Mouse (Mus musculus) gastrocnemius, adult 8-10 months (tissue): ENCODE data around the gene Dscaml1. TPM values are rescaled to one million over a fixed set of nuclear protein-coding genes. Genes with fewer than 3 reads are reported as not detected.

Experiments used
- DNase-seq, 2 experiments: peaks; one replicate each; pipeline ENCODE4 v3.0.0; 2022; ENCODE audit warnings: low spot score in 2 of 2
- total RNA-seq, 4 experiments: library from RNA; stranded (reverse); gene quantifications; 2 replicates each; pipeline ENCODE4 v1.2.4; 2022

The Dscaml1 gene
- total RNA-seq, 4 experiments from 2014 or later, result not detected

- no peak for DNase-seq
Measured at GRCm38 (mm10) chr9:45454032-45454431, 27.6 kb downstream of the Dscaml1 start.

GRCm38 (mm10) chr9:45454889-45455610 is 28.6 kb downstream of the Dscaml1 start:
- no peak for DNase-seq

GRCm38 (mm10) chr9:45457200-45457599 is 30.8 kb downstream of the Dscaml1 start:
- DNase-seq, result no peak

GRCm38 (mm10) chr9:45458363-45458762 is 31.9 kb downstream of the Dscaml1 start:
- DNase-seq, result no peak

GRCm38 (mm10) chr9:45465396-45466019 is 39.1 kb downstream of the Dscaml1 start:
- DNase-seq, result no peak

GRCm38 (mm10) chr9:45468235-45468634 is 41.8 kb downstream of the Dscaml1 start:
- no peak for DNase-seq

- DNase-seq, result no peak
Measured at GRCm38 (mm10) chr9:45470746-45471471, 44.5 kb downstream of the Dscaml1 start.

GRCm38 (mm10) chr9:45471691-45472090 is 45.3 kb downstream of the Dscaml1 start:
- DNase-seq, result no peak

GRCm38 (mm10) chr9:45474874-45475273 is 48.4 kb downstream of the Dscaml1 start:
- DNase-seq, result no peak

- no peak for DNase-seq
Measured at GRCm38 (mm10) chr9:45480936-45481335, 54.5 kb downstream of the Dscaml1 start.

- DNase-seq, result no peak
Measured at GRCm38 (mm10) chr9:45486665-45487074, 60.2 kb downstream of the Dscaml1 start.

- no peak for DNase-seq
Measured at GRCm38 (mm10) chr9:45487179-45487801, 60.9 kb downstream of the Dscaml1 start.

- DNase-seq, result no peak
Measured at GRCm38 (mm10) chr9:45490899-45491298, 64.5 kb downstream of the Dscaml1 start.

GRCm38 (mm10) chr9:45494889-45495288 is 68.5 kb downstream of the Dscaml1 start:
- DNase-seq, result no peak

- DNase-seq, result no peak
Measured at GRCm38 (mm10) chr9:45496340-45496739, 69.9 kb downstream of the Dscaml1 start.

- no peak for DNase-seq
Measured at GRCm38 (mm10) chr9:45496944-45497343, 70.5 kb downstream of the Dscaml1 start.

GRCm38 (mm10) chr9:45499267-45499666 is 72.8 kb downstream of the Dscaml1 start:
- no peak for DNase-seq

GRCm38 (mm10) chr9:45500071-45500595 is 73.7 kb downstream of the Dscaml1 start:
- no peak for DNase-seq

- DNase-seq, result no peak
Measured at GRCm38 (mm10) chr9:45501295-45501927, 75.0 kb downstream of the Dscaml1 start.

- no peak for DNase-seq
Measured at GRCm38 (mm10) chr9:45501963-45502641, 75.7 kb downstream of the Dscaml1 start.

- no peak for DNase-seq
Measured at GRCm38 (mm10) chr9:45504977-45505376, 78.5 kb downstream of the Dscaml1 start.
